Mouse (Mus musculus) lung, postnatal 0 days (tissue): ENCODE data around the gene Magea10. TPM values are rescaled to one million over a fixed set of nuclear protein-coding genes. Genes with fewer than 3 reads are reported as not detected.

Source experiments
- ATAC-seq: fragments of 200-750 bp; cut with Nextera tagmentation; 2 replicates; pipeline ENCODE4 v1.8.0; 2017; ENCODE audit warnings: moderate library complexity
- DNase-seq: peaks from one replicate; pipeline ENCODE4 v3.0.0-alpha.2; 2016; ENCODE audit warnings: low spot score
- H3K27ac ChIP-seq: fragments of 300-500 bp; sonication (generic); 2 replicates; pipeline ENCODE4 v1.5.1; 2014; ENCODE audit warnings: antibody characterized with exemption, mild to moderate bottlenecking, low read length, mixed read lengths
- H3K27me3 ChIP-seq: fragments of 300-500 bp; sonication (generic); replicated peaks from 2 replicates; pipeline ENCODE4 v1.6.1; 2014; ENCODE audit warnings: low read length, mixed read lengths; ENCODE audit not compliant: insufficient read depth
- H3K36me3 ChIP-seq: fragments of 300-500 bp; sonication (generic); 2 replicates; pipeline ENCODE4 v1.6.1; 2014; ENCODE audit warnings: low read length, mixed read lengths; ENCODE audit not compliant: insufficient read depth
- H3K4me1 ChIP-seq: fragments of 300-500 bp; sonication (generic); 2 replicates; pipeline ENCODE4 v1.6.1; 2014; ENCODE audit warnings: antibody characterized with exemption, low read depth, low read length, mixed read lengths; ENCODE audit not compliant: insufficient read depth
- H3K4me2 ChIP-seq: fragments of 300-500 bp; sonication (generic); replicated peaks from 2 replicates; pipeline ENCODE4 v1.6.1; 2014; ENCODE audit warnings: low read depth, mild to moderate bottlenecking, low read length, moderate library complexity, mixed read lengths
- H3K4me3 ChIP-seq: fragments of 300-500 bp; sonication (generic); 2 replicates; pipeline ENCODE4 v1.5.1; 2014; ENCODE audit warnings: low read depth, low read length
- H3K9ac ChIP-seq: fragments of 300-500 bp; sonication (generic); replicated peaks from 2 replicates; pipeline ENCODE4 v1.6.1; 2014; ENCODE audit warnings: low read depth, mild to moderate bottlenecking
- H3K9me3 ChIP-seq: fragments of 300-500 bp; sonication (generic); 2 replicates; pipeline ENCODE4 v1.6.1; 2016; ENCODE audit warnings: low read length, mixed read lengths
- CTCF ChIP-seq: IDR thresholded peaks from 2 replicates; pipeline ENCODE4 v1.5.1; 2016; ENCODE audit warnings: antibody characterized with exemption, mild to moderate bottlenecking
- EP300 ChIP-seq: IDR thresholded peaks from 2 replicates; pipeline ENCODE4 v1.6.1; 2016; ENCODE audit warnings: antibody characterized with exemption, mild to moderate bottlenecking, control low read depth
- WGBS: fragments of 180-500 bp; shearing (Covaris S2); extraction: QIAGEN DNeasy Blood & Tissue Kit; methylation state at CpG from one replicate; pipeline ENCODE4 v1.1.7; 2014; 5-methylcytosine and 5-hydroxymethylcytosine counted together
- polyA plus RNA-seq: library from polyadenylated mRNA; unstranded; fragments of >200 nt; fragmentation: Nextera tagmentation; extraction: Ambion mirVana; gene quantifications from 2 replicates; pipeline ENCODE4 v1.2.1, GENCODE M21; 2015

The Magea10 gene
- not detected in 2 replicates for polyA plus RNA-seq

- no peak within 1 kb of the TSS for H3K27ac ChIP-seq
- H3K4me3 ChIP-seq = no peak within 1 kb of the TSS
- H3K36me3 ChIP-seq = no peaks in the 10 kb centered on the region
- ATAC-seq = no peak
- no peaks in the 10 kb centered on the region for H3K27me3 ChIP-seq
- no peak within 1 kb of the TSS for H3K4me2 ChIP-seq
- WGBS = 88% methylated on average over 6 of the region's 6 CpGs
- no peak for DNase-seq
- no peak within 1 kb of the TSS for H3K9ac ChIP-seq
- no peaks in the 10 kb centered on the region for H3K4me1 ChIP-seq
- TF ChIP-seq CTCF (no peak), EP300 (no peak)
- H3K9me3 ChIP-seq = no peaks in the 10 kb centered on the region
These were observed at the start of gene Magea10 for GRCm38 (mm10) chrX:72386758-72387157. Gene Magea10 (minus strand): TSS chrX:72386858.

GRCm38 (mm10) chrX:72381972-72382371 is 4.7 kb downstream of the Magea10 start:
- Histone ChIP-seq H3K27ac (no peak overlapping the region), H3K9me3 (no peaks in the 10 kb centered on the region), H3K4me1 (no peaks in the 10 kb centered on the region), H3K9ac (no peak overlapping the region), H3K27me3 (no peaks in the 10 kb centered on the region), H3K4me2 (no peak overlapping the region), H3K4me3 (no peak overlapping the region), H3K36me3 (no peaks in the 10 kb centered on the region)
- TF ChIP-seq EP300 (no peak), CTCF (no peak)
- 48% methylated on average over 1 of the region's 1 CpGs for WGBS
- DNase-seq = no peak
- no peak for ATAC-seq

Other genes starting within 250 kb of the Magea10 start
- gene Magea4, start 164.8 kb downstream of the Magea10 start, polyA plus RNA-seq = not detected in 2 replicates
- 1.8 and 3.1 TPM in 2 replicates for gene Gabre, start 112.1 kb downstream of the Magea10 start, polyA plus RNA-seq